Mouse (Mus musculus): ENCODE measurements around the gene Gga1. TPM values are rescaled to one million over a fixed set of nuclear protein-coding genes. Genes with fewer than 3 reads are reported as not detected.
A peak's percentile ranks its signal among the peaks of the same experiment; 100 is the strongest.

Gene Gga1
- total RNA-seq, 2 experiments from 2014 or later, result 15.4 to 27.8 TPM

DNA sequence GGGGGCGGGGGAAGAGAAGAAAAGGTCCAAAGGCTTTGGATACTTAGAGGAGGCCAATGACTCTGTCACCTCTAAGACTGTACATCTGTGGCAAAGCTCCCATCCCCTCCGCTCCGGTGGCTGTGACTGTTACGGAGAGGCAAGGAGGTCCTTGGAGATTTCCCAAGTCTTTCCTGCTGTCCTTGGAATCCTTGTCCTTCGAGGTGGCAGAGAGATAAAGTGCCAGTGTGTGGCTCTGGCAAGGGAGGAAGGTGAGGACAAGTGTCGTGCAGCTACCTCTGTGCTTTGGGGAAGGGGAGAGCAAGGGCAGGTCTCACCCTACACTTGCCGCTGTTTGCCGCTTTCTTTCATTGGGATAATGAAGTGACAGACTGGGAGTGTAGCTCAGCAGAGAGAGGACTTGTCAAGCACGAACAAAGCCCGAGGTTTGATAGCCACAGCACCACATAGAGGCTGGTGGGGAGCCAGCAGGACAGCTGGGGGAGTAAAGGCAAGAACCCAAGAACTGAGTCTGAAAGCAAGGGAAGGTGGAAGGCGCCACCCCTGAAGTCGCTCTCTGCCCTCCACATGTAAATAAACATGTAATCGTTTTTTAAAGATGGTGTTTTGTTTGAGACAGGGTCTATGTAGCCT, 3.1 kb upstream of the Gga1 start:
- ATAC-seq (replicated peaks; ENCODE audit: poor library complexity), result no peak

DNA sequence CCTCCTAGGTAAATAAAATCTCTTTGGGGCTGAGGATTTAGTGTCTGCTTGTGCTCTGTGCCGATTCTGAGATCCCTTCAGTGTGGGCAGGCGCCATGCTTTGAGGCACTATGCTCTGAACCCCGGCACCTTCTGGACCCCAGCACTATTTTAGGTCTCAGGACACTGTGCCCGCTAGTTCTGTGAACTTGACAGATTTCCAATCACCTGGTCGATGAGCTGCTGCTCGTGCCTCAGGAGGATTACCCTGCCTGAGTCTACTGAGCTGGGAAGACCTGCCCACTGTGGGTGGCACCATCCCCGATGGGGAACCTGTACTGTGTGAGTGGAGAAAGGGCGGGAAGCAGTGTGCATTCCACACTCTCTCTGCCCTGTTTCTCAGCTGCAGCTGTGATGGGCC, 2.0 kb upstream of the Gga1 start:
- no peak for ATAC-seq (replicated peaks; ENCODE audit: poor library complexity)

DNA sequence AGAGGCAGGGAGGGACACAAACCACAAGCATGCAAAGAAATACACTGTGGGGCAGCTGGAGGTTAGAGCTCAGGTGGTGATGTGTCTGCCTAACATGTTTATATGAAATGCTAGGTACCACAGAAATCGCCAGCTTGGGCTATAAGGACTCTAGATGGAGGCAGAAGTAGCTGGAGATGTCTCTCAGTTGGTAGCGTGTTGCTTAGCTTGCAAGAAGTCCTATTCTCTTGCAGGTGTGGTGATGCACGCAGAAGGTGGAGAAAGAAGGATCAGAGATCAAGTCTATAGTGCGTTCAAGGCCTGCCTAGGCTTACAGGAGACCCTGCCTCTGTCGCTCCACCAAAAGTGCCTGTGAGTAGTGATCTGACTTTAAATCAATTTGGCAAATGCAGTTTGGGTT, 1.5 kb upstream of the Gga1 start:
- ATAC-seq (replicated peaks; ENCODE audit: poor library complexity), result no peak

DNA sequence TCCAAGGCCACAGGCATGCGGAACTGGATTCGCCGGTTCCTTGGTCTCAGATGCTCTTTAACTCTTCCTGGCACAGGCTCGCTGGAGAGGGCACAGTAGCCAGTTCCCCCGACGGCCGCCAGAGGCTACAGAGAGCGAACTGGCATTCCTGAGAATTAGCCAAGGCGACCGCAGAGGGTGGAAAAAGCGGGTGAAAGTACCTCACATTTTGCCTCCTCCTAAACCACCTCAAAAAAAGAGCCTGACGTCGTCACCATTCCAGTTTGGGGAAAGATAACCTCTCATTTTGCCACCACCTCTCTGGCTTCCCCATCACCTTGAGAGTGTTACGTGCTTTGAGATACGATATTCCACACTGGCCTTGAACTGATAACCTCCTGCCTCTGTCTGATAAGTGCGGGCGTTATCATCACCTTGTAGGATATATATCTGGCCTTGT, 713 bp upstream of the Gga1 start:
- peak; percentile 56 for ATAC-seq (replicated peaks; ENCODE audit: poor library complexity)

DNA sequence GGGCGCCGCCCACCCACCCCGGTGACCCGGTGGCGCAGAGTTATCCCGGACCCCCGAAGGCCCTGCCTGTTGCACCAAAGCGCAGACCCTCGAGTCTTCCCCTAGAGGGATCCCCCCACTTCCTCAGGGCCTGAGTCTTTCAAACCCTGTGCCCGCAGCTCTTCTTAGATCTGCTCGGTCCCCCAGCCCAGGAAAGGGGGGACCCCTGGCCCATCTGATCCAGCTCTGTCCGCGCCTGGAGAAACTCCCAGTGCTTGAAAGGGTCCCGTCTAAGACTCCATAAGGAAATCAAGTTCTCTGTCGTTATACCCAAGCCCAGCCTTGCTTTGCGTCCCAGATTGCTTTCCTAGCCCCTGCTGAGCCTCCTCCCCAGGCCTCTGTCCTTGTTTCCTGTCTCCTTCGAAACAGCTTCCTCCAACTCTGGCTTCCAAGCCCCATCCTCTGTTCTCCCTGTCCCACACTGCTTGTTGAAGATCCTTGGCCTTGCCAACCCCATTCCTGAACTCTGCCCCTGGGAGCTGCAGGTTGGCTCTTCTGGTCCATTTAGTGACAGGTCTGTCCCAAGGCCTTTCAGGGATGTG, 910 bp downstream of the Gga1 start:
- no peak for ATAC-seq (replicated peaks; ENCODE audit: poor library complexity)

DNA sequence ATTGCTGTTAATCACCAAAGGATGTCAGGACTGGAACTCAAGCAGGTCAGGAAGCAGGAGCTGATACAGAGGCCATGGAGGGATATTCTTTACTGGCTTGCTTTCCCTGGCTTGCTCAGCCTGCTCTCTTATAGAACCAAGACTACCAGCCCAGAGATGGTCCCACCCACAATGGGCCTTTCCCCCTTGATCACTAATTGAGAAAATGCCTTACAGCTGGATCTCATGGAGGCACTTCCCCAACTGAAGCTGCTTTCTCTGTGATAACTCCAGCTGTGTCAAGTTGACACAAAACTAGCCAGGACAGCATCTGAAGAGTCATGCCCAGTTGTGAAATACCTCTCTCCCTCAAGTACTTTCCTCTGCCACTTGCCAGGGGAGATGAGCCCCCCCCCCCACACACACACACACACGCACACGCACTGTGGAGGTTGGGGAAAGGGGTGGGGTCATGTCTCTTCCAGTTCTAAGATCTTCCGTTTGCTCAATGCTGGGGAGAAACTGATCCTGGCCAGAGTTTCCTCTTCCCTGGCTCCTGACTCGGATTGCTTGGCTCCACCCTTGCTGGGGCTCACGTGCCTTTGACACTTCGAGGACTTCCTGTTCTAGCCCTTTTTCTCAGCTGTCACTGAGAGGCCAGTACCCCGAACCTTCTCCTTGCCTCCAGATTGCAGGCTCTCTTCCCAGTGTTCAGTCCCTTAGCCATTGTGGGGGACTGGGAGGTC, 2.0 kb downstream of the Gga1 start:
- peak; percentile 53 for ATAC-seq (replicated peaks; ENCODE audit: poor library complexity)

DNA sequence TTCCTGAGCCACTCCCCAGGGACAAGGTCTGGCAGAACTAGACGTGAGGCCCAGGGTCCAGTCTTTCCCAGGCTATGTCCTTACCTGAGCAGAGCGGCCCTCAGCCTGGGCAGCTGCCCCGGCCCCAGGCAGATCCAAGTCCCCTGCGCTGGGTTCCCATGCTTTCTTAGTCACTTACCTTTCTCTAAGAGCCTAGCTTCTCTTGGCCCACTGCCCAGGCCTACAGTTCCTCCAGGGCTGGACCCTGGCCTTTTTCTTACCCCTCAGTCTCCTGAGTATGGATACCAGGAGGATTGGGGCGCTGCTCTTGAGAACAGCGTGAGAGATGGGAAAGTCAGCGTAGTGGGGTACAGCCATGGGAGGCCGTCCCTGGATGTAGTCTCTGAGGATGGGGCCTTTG, 3.4 kb downstream of the Gga1 start:
- ATAC-seq (replicated peaks; ENCODE audit: poor library complexity), result no peak

DNA sequence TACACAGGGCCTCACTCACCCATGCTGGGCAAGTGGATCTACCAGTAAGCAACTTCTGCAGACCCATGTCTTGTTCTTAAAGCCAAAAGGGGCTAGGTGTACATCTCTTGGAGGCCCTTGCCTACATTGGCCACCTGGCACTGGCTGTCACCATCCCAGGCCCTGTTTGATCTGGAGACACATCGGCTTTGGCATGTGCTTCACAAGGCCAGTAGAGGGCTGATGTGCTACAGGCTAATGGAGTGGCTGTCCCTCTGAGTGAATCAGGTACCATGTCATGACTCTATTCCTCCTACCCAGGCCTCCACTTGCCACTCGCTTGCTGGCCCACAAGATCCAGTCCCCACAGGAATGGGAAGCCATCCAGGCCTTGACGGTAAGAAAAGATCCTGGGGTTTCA, 4.8 kb downstream of the Gga1 start:
- no peak for ATAC-seq (replicated peaks; ENCODE audit: poor library complexity)

DNA sequence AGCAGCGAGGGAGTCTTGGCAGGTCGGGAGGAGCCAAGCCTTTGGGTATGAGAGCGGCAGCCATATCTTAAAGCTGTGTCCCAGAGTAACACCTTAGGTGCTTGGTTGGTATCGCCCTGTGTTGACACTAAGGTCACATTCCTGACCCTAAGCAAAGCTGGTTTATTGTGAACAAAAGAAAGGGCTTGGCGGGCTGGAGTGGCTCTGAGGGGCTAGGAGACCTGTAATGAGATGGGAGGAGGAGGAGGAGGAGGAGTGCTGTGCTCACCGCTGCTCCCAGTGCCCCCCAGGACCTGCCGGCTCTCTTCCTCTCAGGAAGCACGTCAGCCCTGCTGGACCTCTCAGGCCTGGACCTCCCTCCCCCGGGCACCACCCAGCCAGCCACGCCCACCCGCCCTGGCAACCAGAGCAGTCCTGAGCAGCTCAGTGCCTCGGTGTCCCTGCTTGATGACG, 12.4 kb downstream of the Gga1 start:
- ATAC-seq (replicated peaks; ENCODE audit: poor library complexity), result no peak

DNA sequence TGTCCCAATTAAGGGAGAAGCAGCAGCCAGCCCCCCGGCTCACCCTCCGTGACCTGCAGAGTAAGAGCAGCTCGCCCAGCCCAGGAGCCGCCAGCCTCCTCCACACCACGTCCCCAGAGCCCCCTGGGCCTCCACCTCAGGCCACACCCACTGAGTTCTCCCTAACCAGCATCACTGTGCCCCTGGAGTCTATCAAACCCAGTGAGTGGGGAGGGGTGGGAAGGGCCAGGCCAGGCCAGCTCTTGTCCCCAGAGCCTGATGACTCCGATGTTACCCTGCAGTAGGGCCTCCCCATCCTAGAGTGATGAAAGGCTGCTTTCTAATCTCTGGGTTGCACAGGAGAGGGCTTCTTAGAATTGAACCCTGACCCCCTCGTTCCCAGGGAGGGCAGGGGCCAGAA, 15.4 kb downstream of the Gga1 start:
- ATAC-seq (replicated peaks; ENCODE audit: poor library complexity), result no peak

DNA sequence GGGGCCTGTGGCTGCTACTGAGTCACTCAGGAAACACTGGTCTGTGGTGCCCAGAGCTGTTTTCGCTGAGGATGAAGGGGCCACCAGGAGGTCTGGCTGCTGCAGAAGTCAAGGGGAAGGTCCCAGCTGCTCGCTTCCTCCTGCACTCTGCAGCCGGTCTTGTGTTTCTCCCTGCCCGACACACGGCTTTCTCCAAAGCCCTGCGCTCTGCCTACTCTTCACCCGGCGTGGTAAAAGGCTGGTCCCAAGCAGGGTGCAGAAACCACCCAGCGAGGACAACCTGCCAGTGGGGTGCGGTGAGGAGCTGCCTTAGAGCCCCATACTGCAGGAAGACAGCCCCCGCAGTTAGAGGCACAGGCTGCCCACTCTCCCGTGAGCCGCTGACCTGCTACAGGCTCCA, 17.7 kb downstream of the Gga1 start:
- ATAC-seq (replicated peaks; ENCODE audit: poor library complexity), result peak; percentile 26; the same call in 1 of the 2 replicates

DNA sequence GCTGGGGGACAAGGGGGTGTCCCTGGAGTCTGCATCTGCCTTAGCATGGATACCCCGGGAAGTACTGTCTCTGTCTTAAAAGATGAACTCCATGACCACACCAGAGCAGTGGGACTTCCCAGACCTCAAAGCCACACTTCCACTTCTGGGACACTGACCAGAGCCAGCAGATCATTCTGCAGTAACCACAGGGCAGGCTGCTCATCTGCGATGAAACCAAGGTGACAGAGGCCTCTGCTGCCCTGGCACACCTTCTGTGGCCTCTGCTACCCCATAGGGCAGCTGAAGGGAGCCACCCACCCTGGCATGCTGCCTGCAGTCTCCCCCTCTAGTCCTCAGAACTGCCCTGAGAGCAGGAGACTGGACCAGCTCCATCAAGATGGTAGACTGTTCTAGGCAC, 18.8 kb downstream of the Gga1 start:
- ATAC-seq (replicated peaks; ENCODE audit: poor library complexity), result no peak

DNA sequence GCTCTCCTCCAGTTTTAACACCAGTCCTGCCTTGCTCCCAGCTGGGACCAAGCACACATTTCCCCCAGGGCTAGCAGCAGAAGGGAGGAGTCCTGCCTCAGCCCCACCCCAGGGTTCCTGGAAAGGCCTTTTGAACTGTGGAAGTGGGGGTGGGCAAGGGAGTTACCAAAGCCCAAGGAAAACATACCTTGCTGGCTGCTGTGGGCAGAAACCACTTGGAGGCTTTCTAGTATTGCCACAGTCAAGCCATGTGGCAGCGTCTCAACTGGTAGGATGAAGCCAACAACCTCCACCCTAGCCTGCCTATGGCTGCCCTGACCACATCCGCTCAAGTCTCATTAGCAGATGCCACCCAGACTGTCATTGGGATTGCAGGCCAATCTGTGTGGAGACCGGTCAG, 19.2 kb downstream of the Gga1 start:
- peak; percentile 29 for ATAC-seq (replicated peaks; ENCODE audit: poor library complexity)

DNA sequence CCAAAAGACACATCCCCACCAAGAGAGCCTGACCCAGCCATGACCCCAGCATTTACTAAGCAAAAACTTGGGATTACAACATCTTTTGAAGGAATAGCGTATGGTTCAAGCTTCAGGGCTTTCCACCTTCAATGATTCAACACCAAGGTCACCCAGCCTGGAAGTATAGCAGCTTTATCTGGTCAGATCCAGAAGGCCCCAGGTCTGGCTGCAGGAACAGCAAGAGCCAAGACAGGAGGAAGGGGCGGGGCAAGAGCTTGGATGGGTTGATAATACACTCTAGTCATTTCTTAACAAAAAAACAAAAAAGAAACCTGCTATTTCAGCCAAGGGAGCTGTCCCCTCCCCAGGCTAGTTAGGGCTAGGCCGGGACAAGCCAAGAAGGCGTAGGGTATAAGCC, 20.5 kb downstream of the Gga1 start:
- peak; percentile 18 for ATAC-seq (replicated peaks; ENCODE audit: poor library complexity)

DNA sequence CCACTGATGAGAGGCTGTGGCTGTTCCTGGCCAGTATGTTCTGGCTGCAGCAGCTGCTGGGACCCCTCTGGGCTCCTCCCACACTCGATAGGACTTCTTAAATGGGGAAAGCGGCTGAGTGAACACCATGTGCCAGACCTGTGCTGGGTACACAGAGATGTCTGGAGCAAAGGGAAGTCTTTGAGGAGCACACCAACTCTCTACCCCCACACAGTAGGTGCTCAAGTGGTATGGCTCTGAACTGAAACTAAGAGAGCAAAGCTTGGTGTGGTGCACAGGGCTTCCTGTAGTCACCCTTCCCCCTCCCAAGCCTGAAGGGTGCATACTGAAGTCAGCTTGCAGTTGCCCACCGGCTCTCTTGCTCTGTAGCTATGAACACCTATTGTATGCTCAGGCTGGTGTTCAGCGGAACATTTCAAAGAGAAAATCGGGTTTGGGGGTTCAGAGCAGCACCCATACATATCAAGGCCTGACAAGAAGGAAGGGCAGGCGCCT, 21.6 kb downstream of the Gga1 start:
- no peak for ATAC-seq (replicated peaks; ENCODE audit: poor library complexity)

DNA sequence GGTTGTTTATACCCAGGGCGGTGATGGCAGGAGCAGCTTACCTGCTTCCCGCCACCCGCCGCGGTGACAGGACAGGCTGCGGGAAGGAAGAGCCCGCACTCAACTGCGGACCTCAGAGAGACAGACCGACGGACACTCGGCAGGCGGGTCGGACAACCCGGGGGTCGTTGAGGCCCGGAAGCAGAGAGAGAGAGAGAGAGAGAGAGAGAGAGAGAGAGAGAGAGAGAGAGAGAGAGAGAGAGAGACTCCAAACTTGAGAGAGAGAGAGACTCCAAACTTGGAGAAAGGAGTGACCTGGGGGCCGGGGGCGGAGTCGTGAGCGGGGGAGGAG, 22.4 kb downstream of the Gga1 start, which contains the start of gene Gm49510:
Gene Gm49510, plus strand, starts transcription at position 259 of the 331 bp plus-strand sequence.
- ATAC-seq (replicated peaks; ENCODE audit: poor library complexity), result no peak

DNA sequence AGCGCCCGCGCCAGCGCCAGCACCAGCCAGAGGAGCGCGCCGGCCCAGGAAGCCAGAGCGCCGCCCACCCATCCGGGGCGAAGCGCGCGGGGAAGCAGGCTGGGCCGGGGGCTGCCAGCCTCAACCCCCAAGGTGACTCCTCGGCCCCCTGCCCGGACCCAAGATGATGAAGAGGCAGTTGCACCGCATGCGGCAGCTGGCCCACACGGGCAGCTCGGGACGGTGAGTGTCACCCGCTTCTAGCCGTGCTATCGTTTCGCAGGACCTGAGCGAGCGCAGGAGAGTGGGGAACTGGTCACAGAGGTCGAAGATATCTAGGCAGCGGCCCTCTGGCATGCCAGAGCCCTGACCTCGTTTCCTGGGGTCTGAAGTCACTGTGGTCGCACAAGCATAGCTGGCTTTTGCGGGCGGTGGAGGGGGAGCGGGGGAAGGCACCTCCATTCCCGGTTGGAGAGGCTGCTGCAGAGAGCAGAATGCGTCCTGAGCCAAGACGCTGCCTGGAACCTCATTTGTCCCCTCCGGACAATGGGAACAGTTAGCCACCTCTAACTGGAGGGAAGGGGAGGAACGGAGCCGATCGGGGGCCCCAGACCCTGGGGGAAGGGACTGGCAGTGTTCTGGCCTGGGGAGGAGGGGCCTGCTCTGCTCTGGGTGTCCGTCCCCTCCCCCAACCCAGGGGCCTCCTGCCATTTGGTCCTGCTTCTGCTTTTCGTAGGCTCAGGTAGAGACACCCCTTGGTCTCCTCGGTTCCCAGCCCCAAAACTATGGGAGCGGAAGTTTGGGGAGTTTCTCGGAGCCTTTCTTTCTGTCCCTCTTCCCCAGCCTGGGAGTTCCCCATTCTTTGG, 23.0 kb downstream of the Gga1 start, which contains the start of gene Sh3bp1:
Gene Sh3bp1, plus strand, starts transcription at position 29 of the 845 bp plus-strand sequence.
- peak; percentile 35 for ATAC-seq (replicated peaks; ENCODE audit: poor library complexity)

DNA sequence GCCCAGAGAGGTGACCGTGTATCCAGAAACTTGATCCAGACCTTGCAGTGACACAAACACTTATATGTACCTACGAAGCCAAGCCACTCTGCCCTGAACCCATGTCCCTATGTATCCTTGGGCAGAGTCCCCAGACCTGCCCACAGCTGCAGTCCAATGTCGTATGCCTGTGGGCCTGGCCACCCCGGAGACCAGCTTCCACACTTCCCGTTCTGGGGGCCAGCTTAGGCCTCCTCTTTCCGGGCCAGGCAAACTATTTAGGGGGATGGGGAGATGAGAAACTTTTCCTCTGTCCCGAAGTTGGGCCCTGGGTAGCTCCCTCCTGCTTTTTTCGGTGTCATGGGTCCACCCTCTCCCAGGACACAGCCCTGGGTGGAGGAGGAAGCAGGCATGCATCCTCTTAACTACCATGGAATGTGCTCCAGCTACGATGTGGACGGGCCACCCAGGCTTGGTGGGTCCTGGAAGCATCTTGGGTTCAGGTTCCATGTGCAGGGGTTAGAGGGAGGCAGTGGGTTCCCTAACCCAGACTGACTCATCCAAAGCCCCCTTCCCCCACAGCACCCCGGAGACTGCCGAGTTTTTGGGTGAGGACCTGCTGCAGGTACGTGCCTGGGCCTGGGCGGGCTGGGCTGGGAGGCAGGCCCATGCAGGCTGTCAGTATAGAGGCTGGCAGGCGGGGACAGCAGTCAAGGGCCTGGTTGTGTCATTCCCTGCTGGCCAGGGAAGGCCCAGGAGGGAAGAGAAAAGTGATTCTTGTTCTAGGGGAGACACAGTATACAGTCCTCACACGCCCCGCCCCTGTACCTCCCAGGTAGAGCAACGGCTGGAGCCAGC, 23.8 kb downstream of the Gga1 start:
- ATAC-seq (replicated peaks; ENCODE audit: poor library complexity), result no peak

DNA sequence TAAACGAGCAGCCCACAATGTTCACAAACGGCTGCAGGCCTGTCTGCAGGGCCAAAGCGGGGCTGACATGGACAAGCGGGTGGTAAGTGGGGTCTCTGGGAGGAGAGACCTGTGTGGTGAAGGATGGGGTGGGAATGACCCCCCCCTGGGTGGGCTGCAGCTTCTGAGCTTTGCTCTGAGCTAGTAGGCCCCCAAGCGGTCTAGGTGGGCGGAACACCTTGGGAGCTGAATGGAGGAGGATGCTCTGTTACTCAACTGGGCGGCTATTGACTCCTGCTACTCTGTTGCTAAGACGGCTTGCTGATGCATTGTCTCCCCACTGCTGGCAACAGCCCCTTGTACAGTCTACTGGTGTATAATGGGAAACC, 24.4 kb downstream of the Gga1 start:
- no peak for ATAC-seq (replicated peaks; ENCODE audit: poor library complexity)

DNA sequence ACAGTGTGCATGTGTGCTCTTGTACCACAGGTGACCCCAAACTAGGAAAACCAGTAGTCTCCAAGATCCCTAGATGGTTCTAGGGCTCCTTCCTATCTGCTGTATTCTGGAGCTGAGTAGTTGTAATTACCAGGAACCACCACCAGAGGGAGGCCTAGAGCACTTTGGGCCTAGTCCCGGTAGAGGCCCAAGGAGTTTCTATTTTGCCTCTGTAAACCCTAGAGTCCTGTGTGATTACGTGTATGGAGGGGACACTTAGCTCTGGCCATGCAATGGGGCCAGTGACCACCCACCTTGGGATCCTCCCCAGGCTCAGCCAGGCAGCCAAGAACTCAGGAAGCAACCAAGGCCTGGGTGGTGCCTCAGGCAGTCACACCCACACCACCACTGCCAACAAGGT, 26.3 kb downstream of the Gga1 start:
- peak; percentile 63 for ATAC-seq (replicated peaks; ENCODE audit: poor library complexity)

Measured in megakaryocyte progenitor cell, adult 5-6 weeks (primary cell).